Mouse (Mus musculus) 3134 (cell line): ENCODE data around the gene Atp5g2.

ENCODE experiments used
- DNase-seq: peaks from one replicate; pipeline ENCODE4 v3.0.0-alpha.2; 2011; ENCODE audit warnings: low spot score; ENCODE audit not compliant: insufficient read length; ENCODE audit errors: extremely low read depth

Atp5g2 gene

DNA sequence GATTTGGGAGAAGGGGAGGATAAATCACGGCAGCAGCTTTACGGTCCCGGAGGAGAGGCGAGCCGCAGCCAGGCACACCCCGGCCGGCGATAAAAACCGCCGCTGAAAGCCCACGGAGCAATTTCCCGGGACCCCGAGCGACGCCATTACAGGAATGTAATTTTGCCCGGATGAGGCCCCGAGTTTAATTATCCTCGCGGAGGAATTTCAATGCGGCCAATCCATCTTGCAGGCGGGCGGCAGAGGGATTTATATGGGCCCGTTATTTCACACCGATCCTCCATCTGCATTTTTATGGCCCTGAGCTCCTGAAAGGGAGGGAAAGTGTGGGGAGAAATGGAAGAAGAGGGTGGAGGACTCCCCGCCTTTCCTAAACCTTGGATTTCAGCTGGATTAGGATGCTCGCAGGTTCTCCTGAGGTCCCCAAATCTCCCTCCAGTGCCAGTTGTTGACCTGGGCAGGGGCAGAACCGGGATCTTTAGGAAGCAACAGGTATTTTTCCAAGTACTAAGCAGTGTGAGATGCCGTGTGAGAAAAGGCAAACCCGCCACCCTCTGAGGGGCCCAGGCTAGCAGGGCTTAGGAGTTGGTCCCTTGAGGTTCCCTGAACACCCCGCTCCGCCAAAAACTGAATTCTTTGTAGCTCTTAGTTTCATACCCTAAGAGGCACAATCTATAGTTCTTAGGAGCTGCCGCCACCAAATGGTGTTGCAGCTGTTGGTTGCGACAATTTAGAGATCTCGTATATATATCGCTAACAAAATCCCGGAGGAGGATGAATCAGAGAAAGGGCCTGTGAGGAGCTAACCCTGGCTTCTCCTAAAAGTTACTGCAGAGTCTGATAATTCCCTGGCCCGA lies at the start of gene Atp5g2:
Gene Atp5g2, minus strand, starts transcription at position 138 of the 857 bp plus-strand sequence.
- DNase-seq: no peak

- DNase-seq: no peak
Observed at GRCm38 (mm10) chr15:102721016-102721898, 49.1 kb upstream of the Atp5g2 start.

GRCm38 (mm10) chr15:102716132-102716531 lies 44.0 kb upstream of the Atp5g2 start:
- no peak for DNase-seq

- no peak for DNase-seq
Observed at GRCm38 (mm10) chr15:102707736-102708269, 35.7 kb upstream of the Atp5g2 start.

GRCm38 (mm10) chr15:102705923-102706503 lies 33.9 kb upstream of the Atp5g2 start:
- DNase-seq: no peak

GRCm38 (mm10) chr15:102705226-102705894 lies 33.2 kb upstream of the Atp5g2 start:
- DNase-seq: no peak

DNA sequence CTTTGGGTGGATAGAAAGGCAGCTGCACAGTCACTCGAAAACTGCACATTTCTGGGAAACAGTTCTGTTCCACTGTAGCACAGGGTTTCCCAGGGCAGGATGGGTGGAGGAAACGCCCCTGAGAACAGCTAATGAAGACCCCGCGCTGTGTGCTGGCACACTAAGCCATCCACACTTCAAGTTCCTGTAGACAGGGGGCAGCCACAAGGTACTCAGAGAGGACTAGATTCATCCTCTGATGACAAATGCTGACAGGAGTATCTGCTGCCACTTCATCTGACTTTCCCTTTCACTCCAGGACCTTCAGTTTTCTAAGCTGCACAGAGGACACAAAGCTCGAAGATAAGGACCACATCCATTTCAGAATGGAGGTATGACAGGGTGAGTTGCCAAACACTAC lies 32.7 kb upstream of the Atp5g2 start:
- no peak for DNase-seq

DNA sequence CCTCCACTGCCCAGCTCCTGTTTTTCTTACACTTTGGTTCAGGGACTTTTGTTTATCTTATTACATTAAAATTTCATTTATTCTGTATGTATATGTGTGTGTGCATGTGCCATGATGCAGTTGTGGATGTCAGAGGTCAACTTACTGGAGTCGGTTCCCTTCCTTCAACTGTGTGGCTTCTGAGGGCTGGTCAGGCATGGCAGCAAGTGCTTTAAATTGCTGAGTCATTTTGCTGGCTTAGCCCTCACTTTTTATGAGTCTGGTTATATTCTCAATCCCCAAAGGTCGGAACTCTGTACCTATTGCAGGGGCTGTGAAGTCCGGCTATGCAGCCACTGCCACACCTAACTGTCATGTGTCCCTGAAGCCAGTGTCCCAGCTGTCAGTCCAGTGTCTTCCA lies 30.8 kb upstream of the Atp5g2 start:
- no peak for DNase-seq

GRCm38 (mm10) chr15:102698193-102698592 lies 26.0 kb upstream of the Atp5g2 start:
- peak; percentile 76 for DNase-seq

GRCm38 (mm10) chr15:102696899-102697298 lies 24.7 kb upstream of the Atp5g2 start:
- no peak for DNase-seq

GRCm38 (mm10) chr15:102693600-102693999 lies 21.4 kb upstream of the Atp5g2 start:
- DNase-seq: no peak

GRCm38 (mm10) chr15:102692991-102693411 lies 20.8 kb upstream of the Atp5g2 start:
- DNase-seq: no peak

DNA sequence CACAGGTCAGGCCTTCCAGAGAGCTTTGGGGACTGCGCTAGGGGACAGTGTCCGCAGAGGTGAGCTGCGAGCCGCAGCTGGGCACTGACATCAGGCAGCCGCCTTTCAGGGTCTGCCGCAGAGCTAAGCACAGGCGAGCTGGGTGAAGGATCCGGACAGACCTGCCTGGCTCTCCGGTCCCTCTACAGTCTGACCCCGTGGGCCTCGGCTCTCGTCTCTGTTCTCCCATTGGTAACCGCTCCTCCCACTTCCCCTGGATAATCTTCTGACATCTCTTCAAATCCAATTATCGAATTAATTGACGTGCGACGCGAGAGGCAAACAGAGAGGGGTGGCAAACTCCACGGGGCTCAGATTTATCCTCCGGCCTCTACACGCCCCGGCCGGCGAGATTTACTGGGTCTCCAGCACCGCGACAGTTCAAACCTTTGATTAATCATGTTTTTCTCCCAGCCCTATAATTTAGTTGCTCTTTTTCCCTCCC lies 20.2 kb upstream of the Atp5g2 start:
- DNase-seq: no peak

- no peak for DNase-seq
Observed at GRCm38 (mm10) chr15:102685791-102686190, 13.6 kb upstream of the Atp5g2 start.

GRCm38 (mm10) chr15:102683670-102684069 lies 11.5 kb upstream of the Atp5g2 start:
- no peak for DNase-seq

DNA sequence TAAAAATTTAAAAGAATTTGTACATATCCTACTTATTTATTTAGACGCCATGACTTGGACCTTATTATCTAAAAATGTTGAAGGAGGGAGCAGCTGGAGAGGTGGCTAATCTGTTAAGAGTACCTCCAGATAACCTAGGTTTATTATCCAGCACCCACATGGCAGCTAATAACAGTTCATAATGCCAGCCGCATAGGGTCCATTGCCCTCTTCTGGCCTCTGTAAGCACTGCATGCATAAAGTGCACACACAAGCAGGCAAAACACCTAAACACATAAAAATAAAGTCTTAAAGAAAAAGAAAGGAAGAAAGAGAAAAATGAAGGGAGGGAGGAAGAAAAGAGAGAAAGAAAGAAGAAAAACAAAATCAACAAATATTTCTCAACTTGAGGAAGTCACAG lies 4.2 kb upstream of the Atp5g2 start:
- DNase-seq: no peak

- DNase-seq: no peak
Observed at GRCm38 (mm10) chr15:102673548-102673947, 1.4 kb upstream of the Atp5g2 start.

GRCm38 (mm10) chr15:102671721-102672214 lies 384 bp downstream of the Atp5g2 start:
- peak; percentile 79 for DNase-seq

GRCm38 (mm10) chr15:102670767-102671575 lies 1.2 kb downstream of the Atp5g2 start:
- DNase-seq: peak; percentile 100
